Mouse (Mus musculus) G1E (cell line): ENCODE data around the gene Gm10097.

ENCODE experiments used
- CTCF ChIP-seq: IDR thresholded peaks from 2 replicates; pipeline ENCODE4 v1.5.1; 2012; ENCODE audit warnings: low read depth, low read length, inconsistent platforms, mixed read lengths
- GATA1 ChIP-seq: IDR thresholded peaks from 2 replicates; pipeline ENCODE4 v1.6.1; 2012; ENCODE audit warnings: borderline replicate concordance, low read length, inconsistent platforms, mixed read lengths
- POLR2AphosphoS5 ChIP-seq: IDR thresholded peaks from 2 replicates; pipeline ENCODE4 v1.6.1; 2012; ENCODE audit warnings: low read depth, low read length, inconsistent platforms; ENCODE audit not compliant: insufficient replicate concordance

DNA sequence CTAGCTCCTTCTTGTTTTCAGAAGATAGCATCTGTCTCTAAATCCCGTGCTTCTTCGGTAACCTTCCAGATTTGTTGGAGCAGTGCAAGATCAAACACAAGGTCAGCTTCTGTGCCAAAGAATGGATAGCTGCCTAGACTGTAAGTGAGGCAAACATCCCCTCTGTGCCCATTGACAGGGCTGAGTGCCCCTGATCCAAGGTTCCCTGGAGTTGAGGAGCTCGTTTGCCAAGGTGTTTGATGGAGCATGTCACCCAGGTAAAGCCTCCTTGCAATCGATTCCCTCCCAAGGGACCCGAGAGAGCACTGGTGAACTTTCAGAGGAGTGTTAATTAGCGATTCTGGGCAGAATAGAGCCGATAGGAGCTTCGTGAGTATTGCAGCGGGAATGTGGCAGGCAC lies 40.7 kb upstream of the Gm10097 start:
- TF ChIP-seq CTCF (no peak), POLR2AphosphoS5 (no peak), GATA1 (no peak)
